8 mouse cellular contexts compared by ENCODE assay signal in the genomic region with DNA sequence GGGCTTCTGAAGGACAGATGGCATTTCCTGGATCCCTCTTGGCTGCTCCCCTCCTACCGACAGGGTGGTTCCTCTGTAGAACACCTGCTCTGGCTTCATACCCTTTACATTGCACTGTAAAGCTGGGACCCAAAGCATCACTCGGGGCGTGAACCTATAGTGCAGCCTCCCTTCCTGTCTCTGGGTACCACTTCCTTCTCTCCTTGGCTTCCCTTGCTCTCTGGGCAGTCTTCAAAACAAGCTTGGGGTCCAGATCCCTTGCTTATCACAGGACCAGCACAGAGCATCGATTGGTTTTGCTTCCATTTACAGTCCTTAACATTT.
DNase-seq lines count a peak whose midpoint lies in the region; ATAC-seq lines count a peak whose summit lies in the region.

No protein-coding gene starts in this region.

- H3K4me3 ChIP-seq in heart, embryonic 11.5 days (ENCODE audit: low read depth, low read length), result peak overlapping the region; percentile 29
- H3K4me3 ChIP-seq in liver, embryonic 15.5 days (replicated peaks), result no peak overlapping the region
- H3K4me3 ChIP-seq in stomach, embryonic 16.5 days (replicated peaks; ENCODE audit: low read length), result no peak overlapping the region; the same call in 1 of the 2 replicates

- WGBS in heart, embryonic 11.5 days (ENCODE audit: insufficient replicate concordance), result 29% methylated on average over 4 of the region's 4 CpGs
- WGBS in liver, embryonic 15.5 days (ENCODE audit: insufficient replicate concordance), result 8% methylated on average over 4 of the region's 4 CpGs
- WGBS in stomach, embryonic 16.5 days, result 30% methylated on average over 4 of the region's 4 CpGs

- H3K9ac ChIP-seq in heart, embryonic 11.5 days (ENCODE audit: low read depth, low read length), result no peak overlapping the region
- no peak overlapping the region for H3K9ac ChIP-seq in liver, embryonic 15.5 days
- H3K9ac ChIP-seq in stomach, embryonic 16.5 days (ENCODE audit: low read length), result 0 out of 2 replicates have a peak overlapping the region, but pooled peaks have one; percentile 54

- H3K36me3 ChIP-seq in heart, embryonic 11.5 days (ENCODE audit: control insufficient read depth, insufficient read depth, low read length), result no peaks in the 10 kb centered on the region
- no peaks in the 10 kb centered on the region for H3K36me3 ChIP-seq in liver, embryonic 15.5 days (replicated peaks)
- no peaks in the 10 kb centered on the region for H3K36me3 ChIP-seq in stomach, embryonic 16.5 days (ENCODE audit: control insufficient read depth, insufficient read depth, low read length)

- H3K27ac ChIP-seq in heart, embryonic 11.5 days (ENCODE audit: low read depth, low read length), result no peak overlapping the region
- no peak overlapping the region for H3K27ac ChIP-seq in liver, embryonic 15.5 days (replicated peaks)
- no peak overlapping the region for H3K27ac ChIP-seq in stomach, embryonic 16.5 days (ENCODE audit: low read length)

- 0 out of 2 replicates have a peak, but pooled peaks cover 5% of the 10 kb centered on the region for H3K4me1 ChIP-seq in heart, embryonic 11.5 days (ENCODE audit: control insufficient read depth, insufficient read depth, low read length)
- no peaks in the 10 kb centered on the region; the same call in 1 of the 2 replicates for H3K4me1 ChIP-seq in liver, embryonic 15.5 days (replicated peaks)
- H3K4me1 ChIP-seq in stomach, embryonic 16.5 days (ENCODE audit: control insufficient read depth, insufficient read depth, low read length), result peaks cover 6% of the 10 kb centered on the region; the same call in 1 of the 2 replicates

- no peaks in the 10 kb centered on the region; the same call in 1 of the 2 replicates for H3K27me3 ChIP-seq in heart, embryonic 11.5 days (ENCODE audit: control insufficient read depth, insufficient read depth, low read length)
- no peaks in the 10 kb centered on the region for H3K27me3 ChIP-seq in liver, embryonic 15.5 days
- no peaks in the 10 kb centered on the region for H3K27me3 ChIP-seq in stomach, embryonic 16.5 days (ENCODE audit: control insufficient read depth, insufficient read depth, low read length)

- ATAC-seq in heart, embryonic 11.5 days (replicated peaks; ENCODE audit: insufficient number of reproducible peaks, low FRiP score, low TSS enrichment), result no peak
- ATAC-seq in liver, embryonic 15.5 days (ENCODE audit: insufficient read depth), result no peak
- no peak for ATAC-seq in stomach, embryonic 16.5 days (ENCODE audit: insufficient read depth, low FRiP score)

- no peak for DNase-seq in heart, adult 18-20 months
- DNase-seq in thymus, postnatal 10 days (ENCODE audit: low spot score in 2 of 2), result peak; percentile 33 to 41
- DNase-seq in thymus, postnatal 14 days, result no peak
- DNase-seq in cerebellum, adult 9-10 months, result no peak
- no peak for DNase-seq in kidney, postnatal 14 days

- peak overlapping the region; percentile 63 for H3K4me2 ChIP-seq in heart, embryonic 11.5 days
- H3K4me2 ChIP-seq in liver, embryonic 15.5 days, result peak overlapping the region; percentile 32
- H3K4me2 ChIP-seq in stomach, embryonic 16.5 days (ENCODE audit: low read depth, low read length), result peak overlapping the region; percentile 54

- no peaks in the 10 kb centered on the region for H3K9me3 ChIP-seq in heart, embryonic 11.5 days (replicated peaks; ENCODE audit: control insufficient read depth, low read length)
- H3K9me3 ChIP-seq in liver, embryonic 15.5 days (replicated peaks), result no peaks in the 10 kb centered on the region
- H3K9me3 ChIP-seq in stomach, embryonic 16.5 days (replicated peaks; ENCODE audit: control insufficient read depth, low read length), result no peaks in the 10 kb centered on the region

Comparison
In these comparisons a context has a peak if more than half of its experiments do, and no peak if none do; other contexts are left out.
1. DNase-seq: peak in thymus, postnatal 10 days (2 of 2); none in heart, adult 18-20 months (0 of 2), thymus, postnatal 14 days (single experiment), cerebellum, adult 9-10 months (single experiment) and kidney, postnatal 14 days (single experiment).
2. Peak in every context shown above with its lines, with median percentiles within 50 percentile points of each other: H3K4me2 ChIP-seq.